Mouse (Mus musculus) heart, embryonic 11.5 days (tissue): ENCODE data around the gene Pip4k2a. TPM values are rescaled to one million over a fixed set of nuclear protein-coding genes. Genes with fewer than 3 reads are reported as not detected.

Experiments
- ATAC-seq: fragments of 200-750 bp; cut with Nextera tagmentation; replicated peaks from 2 replicates; pipeline ENCODE4 v1.8.0; 2017; ENCODE audit warnings: moderate library complexity; ENCODE audit not compliant: insufficient number of reproducible peaks, low FRiP score, low TSS enrichment
- H3K27ac ChIP-seq: fragments of 300-500 bp; sonication (generic); 2 replicates; pipeline ENCODE4 v1.5.1; 2014; ENCODE audit warnings: mild to moderate bottlenecking, low read depth, low read length
- H3K27me3 ChIP-seq: fragments of 300-500 bp; sonication (generic); 2 replicates; pipeline ENCODE4 v1.6.1; 2014; ENCODE audit warnings: mild to moderate bottlenecking, low read length, mixed read lengths; ENCODE audit not compliant: control insufficient read depth, insufficient read depth
- H3K36me3 ChIP-seq: fragments of 300-500 bp; sonication (generic); 2 replicates; pipeline ENCODE4 v1.6.1; 2014; ENCODE audit warnings: mild to moderate bottlenecking, low read length, moderate library complexity, mixed read lengths; ENCODE audit not compliant: control insufficient read depth, insufficient read depth
- H3K4me1 ChIP-seq: fragments of 300-500 bp; sonication (generic); 2 replicates; pipeline ENCODE4 v1.6.1; 2014; ENCODE audit warnings: low read length; ENCODE audit not compliant: control insufficient read depth, insufficient read depth
- H3K4me2 ChIP-seq: fragments of 300-500 bp; sonication (generic); 2 replicates; pipeline ENCODE4 v1.6.1; 2014; ENCODE audit warnings: mild to moderate bottlenecking, moderate library complexity
- H3K4me3 ChIP-seq: fragments of 300-500 bp; sonication (generic); 2 replicates; pipeline ENCODE4 v1.5.1; 2014; ENCODE audit warnings: low read depth, low read length
- H3K9ac ChIP-seq: fragments of 300-500 bp; sonication (generic); 2 replicates; pipeline ENCODE4 v1.6.1; 2014; ENCODE audit warnings: mild to moderate bottlenecking, low read depth, low read length, moderate library complexity
- H3K9me3 ChIP-seq: fragments of 300-500 bp; sonication (generic); replicated peaks from 2 replicates; pipeline ENCODE4 v1.6.1; 2016; ENCODE audit warnings: low read length; ENCODE audit not compliant: control insufficient read depth
- WGBS: fragments of 180-500 bp; shearing (Covaris S2); extraction: QIAGEN DNeasy Blood & Tissue Kit; methylation state at CpG from one replicate; pipeline ENCODE4 v1.1.7; 2014; ENCODE audit not compliant: insufficient replicate concordance; 5-methylcytosine and 5-hydroxymethylcytosine counted together
- polyA plus RNA-seq: library from polyadenylated mRNA; unstranded; fragments of >200 nt; fragmentation: Nextera tagmentation; extraction: Ambion mirVana; gene quantifications from 2 replicates; pipeline ENCODE4 v1.2.1, GENCODE M21; 2014

The Pip4k2a gene
- polyA plus RNA-seq, 1 experiment from 2014 or later: 7.7 TPM

DNA sequence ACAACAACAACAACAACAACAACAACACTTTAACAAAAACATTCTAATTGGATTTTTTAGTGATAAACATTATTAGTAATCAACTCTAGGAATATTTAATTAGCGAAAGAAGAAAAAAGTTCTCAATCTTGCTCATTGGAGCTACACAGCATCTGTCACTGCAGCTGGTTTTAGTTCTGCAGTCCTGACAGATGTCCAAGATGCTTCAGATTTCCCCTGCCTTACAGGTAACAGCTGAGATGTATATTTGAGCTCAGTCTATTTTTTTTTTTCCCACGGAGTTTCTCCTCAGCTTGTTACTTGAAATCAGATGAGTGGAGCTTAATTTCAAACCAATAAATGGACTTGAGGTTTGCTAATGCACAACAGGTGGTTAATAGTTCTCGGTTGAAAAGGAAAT, 124.5 kb downstream of the Pip4k2a start:
- ATAC-seq: no peak
- no peak overlapping the region for H3K4me3 ChIP-seq
- H3K36me3 ChIP-seq: no peaks in the 10 kb centered on the region
- WGBS: 78% methylated on average over 3 of the region's 3 CpGs
- H3K9ac ChIP-seq: no peak overlapping the region
- H3K4me1 ChIP-seq: no peaks in the 10 kb centered on the region
- H3K27me3 ChIP-seq: no peaks in the 10 kb centered on the region
- no peak overlapping the region for H3K27ac ChIP-seq
- H3K4me2 ChIP-seq: no peak overlapping the region
- no peaks in the 10 kb centered on the region for H3K9me3 ChIP-seq

DNA sequence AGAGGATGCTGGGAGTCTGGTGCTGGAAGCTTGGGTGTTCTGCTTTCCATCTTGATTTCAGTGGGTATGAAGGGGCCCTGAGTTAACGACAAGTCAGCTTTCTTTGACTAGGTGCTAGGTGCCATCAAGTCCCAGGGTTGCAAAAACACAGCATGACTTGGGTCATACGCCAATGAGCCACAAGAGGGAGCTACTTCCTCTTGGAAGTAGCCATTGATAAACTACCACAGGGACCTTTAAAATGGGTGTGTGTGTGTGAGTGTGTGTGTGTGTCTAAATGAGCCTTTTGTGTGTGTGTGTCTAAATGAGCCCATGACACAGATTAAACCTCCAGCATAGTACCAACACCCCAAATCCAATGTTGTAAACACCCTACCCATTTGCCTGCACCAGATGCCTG, 125.1 kb downstream of the Pip4k2a start:
- Histone ChIP-seq H3K4me1 (no peaks in the 10 kb centered on the region), H3K36me3 (no peaks in the 10 kb centered on the region), H3K9ac (no peak overlapping the region), H3K9me3 (no peaks in the 10 kb centered on the region), H3K27me3 (no peaks in the 10 kb centered on the region), H3K27ac (no peak overlapping the region), H3K4me3 (no peak overlapping the region), H3K4me2 (no peak overlapping the region)
- WGBS: 9% methylated on average over 2 of the region's 2 CpGs
- ATAC-seq: no peak

DNA sequence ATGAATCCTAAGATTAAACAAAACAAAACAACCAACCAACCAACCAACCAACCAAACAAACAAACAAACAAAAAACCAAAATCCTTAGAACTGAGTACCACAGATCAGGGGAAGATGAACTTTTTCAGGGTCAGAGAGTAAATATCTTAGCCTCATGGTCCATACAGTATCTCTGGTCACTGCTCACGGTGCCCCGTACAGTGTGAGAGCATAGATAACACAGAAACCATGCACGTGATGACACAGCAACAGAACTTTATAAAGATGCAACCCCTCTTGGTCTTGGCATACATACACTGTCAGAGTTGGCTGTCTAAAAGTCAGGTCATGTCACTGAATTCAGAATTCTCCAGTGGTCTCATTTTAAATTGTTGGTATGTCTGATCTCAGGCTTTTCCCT, 126.8 kb downstream of the Pip4k2a start:
- Histone ChIP-seq H3K9ac (no peak overlapping the region), H3K27me3 (no peaks in the 10 kb centered on the region), H3K4me3 (no peak overlapping the region), H3K4me1 (no peaks in the 10 kb centered on the region), H3K4me2 (no peak overlapping the region), H3K36me3 (no peaks in the 10 kb centered on the region), H3K9me3 (no peaks in the 10 kb centered on the region), H3K27ac (no peak overlapping the region)
- ATAC-seq: no peak; the same call in 1 of the 2 replicates
- WGBS: 70% methylated on average over 3 of the region's 3 CpGs

DNA sequence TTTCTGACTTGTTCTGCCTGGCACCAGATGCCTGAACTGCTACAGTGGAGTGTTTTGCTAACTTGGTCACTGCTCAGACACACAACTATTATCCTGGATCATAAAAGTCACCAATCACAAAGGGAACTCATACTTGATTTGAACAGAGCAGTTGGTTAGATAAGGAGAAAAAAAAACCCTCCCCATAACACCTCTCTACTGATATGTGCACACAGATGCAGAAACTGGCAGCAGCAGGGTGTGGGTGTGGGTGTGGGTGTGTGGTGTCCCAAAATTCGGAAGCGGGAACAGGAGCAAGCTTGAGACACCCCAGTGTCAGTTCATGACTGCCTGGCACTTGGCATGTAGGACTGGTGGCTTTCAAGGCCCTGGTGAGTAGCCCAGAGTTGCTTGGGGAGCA, 130.9 kb downstream of the Pip4k2a start:
- H3K27ac ChIP-seq: no peak overlapping the region
- no peak overlapping the region for H3K9ac ChIP-seq
- no peaks in the 10 kb centered on the region for H3K27me3 ChIP-seq
- H3K4me3 ChIP-seq: no peak overlapping the region
- ATAC-seq: no peak
- no peaks in the 10 kb centered on the region for H3K4me1 ChIP-seq
- WGBS: 86% methylated on average over 2 of the region's 2 CpGs
- H3K4me2 ChIP-seq: no peak overlapping the region
- H3K36me3 ChIP-seq: no peaks in the 10 kb centered on the region
- no peaks in the 10 kb centered on the region for H3K9me3 ChIP-seq

DNA sequence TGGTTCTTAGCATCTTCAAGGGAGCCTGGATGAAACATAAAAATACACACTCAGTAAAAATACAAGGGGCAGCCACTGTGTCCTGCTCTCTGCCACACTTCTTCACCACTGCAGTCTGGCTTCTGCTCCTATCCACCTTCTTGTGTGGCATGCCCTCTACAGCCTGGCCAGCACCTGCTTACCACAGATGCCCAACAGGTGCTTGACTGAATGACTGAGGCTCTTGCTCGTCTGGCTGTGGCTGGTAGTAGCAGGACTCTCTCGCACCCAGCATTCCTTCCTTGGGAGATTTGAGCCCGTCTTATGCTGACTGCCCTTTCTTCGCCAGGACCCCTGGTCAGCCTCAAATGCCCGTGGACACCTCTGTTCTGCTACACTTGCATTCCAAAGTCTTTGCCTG, 133.2 kb downstream of the Pip4k2a start:
- Histone ChIP-seq H3K27ac (no peak overlapping the region), H3K9me3 (no peaks in the 10 kb centered on the region), H3K9ac (no peak overlapping the region), H3K4me1 (0 out of 2 replicates have a peak, but pooled peaks cover 4% of the 10 kb centered on the region), H3K4me3 (no peak overlapping the region), H3K4me2 (no peak overlapping the region), H3K27me3 (no peaks in the 10 kb centered on the region), H3K36me3 (no peaks in the 10 kb centered on the region)
- 84% methylated on average over 5 of the region's 5 CpGs for WGBS
- ATAC-seq: no peak

DNA sequence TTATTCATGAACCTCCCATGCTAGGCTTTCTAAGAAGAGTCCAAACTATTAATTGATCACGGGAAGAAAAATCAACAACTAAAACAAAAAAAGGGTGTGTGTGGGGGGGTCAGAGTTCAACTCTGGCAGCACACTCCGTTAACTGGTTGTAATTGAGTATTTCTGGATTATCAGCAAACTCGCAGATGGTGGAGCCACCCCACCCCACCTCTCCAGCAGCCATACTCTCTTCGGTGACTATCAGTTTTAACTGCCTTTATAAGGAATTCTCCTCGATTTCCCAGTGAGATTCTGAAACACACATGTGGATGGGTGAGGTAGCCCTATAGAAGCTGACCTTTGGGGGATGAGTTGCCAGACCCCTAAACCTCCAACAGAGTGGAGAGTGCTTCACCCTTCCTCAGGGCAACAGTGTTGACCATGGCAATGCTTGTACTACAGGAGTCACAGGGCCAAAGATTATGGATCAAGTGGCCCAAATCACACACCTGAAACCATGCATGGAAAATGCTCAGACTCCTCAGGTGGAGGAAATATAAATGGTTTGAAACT, 136.2 kb downstream of the Pip4k2a start:
- Histone ChIP-seq H3K36me3 (no peaks in the 10 kb centered on the region), H3K9ac (no peak overlapping the region), H3K4me3 (no peak overlapping the region), H3K27me3 (no peaks in the 10 kb centered on the region), H3K27ac (no peak overlapping the region), H3K4me1 (0 out of 2 replicates have a peak, but pooled peaks cover 4% of the 10 kb centered on the region), H3K9me3 (no peaks in the 10 kb centered on the region), H3K4me2 (no peak overlapping the region)
- 75% methylated on average over 5 of the region's 5 CpGs for WGBS
- ATAC-seq: no peak

DNA sequence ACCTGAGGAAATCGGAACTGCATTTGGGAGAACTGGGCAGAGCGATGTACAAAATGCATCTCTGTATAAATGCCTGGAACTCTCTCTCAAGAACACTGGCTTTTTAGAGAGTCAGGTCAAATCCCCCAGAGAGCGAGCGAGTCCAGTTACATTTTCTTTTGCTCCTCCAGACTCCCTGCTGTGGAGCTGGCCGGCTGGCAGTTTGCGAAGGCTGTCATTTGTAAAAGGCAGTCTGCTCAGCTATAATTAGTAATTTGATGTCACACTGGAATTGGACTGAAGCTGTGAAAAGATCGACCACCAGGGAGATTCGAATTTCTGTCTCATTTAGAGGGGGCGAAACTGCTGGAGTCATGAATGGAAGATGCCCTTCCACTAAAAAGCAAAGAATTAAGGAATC, 137.2 kb downstream of the Pip4k2a start:
- no peak for ATAC-seq
- no peak overlapping the region for H3K9ac ChIP-seq
- no peak overlapping the region for H3K4me3 ChIP-seq
- H3K4me1 ChIP-seq: 0 out of 2 replicates have a peak, but pooled peaks cover 4% of the 10 kb centered on the region
- no peaks in the 10 kb centered on the region for H3K9me3 ChIP-seq
- H3K4me2 ChIP-seq: peak overlapping the region; percentile 38
- H3K27me3 ChIP-seq: no peaks in the 10 kb centered on the region
- no peak overlapping the region for H3K27ac ChIP-seq
- 48% methylated on average over 9 of the region's 9 CpGs for WGBS
- H3K36me3 ChIP-seq: no peaks in the 10 kb centered on the region

DNA sequence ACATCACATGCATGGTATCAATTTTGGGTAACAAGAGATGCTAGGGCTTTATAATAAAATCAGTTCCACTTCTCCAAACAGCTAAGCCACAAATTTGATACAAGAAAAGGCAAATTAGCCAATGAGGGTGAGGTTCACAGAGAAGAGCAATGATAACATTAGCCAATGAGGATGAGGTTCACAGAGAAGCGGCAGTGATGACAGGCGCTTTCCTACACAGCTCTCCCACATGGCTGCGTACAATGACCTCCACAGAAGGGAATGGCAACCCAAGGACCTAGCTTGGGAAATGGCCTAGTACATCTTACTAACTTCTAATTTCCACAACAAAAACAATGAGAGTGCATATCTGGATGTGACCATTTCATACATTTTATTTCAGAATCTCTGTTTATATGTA, 140.0 kb downstream of the Pip4k2a start:
- Histone ChIP-seq H3K27ac (no peak overlapping the region), H3K27me3 (no peaks in the 10 kb centered on the region), H3K4me3 (no peak overlapping the region), H3K4me2 (no peak overlapping the region), H3K9ac (no peak overlapping the region), H3K4me1 (0 out of 2 replicates have a peak, but pooled peaks cover 4% of the 10 kb centered on the region), H3K36me3 (no peaks in the 10 kb centered on the region), H3K9me3 (no peaks in the 10 kb centered on the region)
- ATAC-seq: no peak
- WGBS: 75% methylated on average over 3 of the region's 3 CpGs

DNA sequence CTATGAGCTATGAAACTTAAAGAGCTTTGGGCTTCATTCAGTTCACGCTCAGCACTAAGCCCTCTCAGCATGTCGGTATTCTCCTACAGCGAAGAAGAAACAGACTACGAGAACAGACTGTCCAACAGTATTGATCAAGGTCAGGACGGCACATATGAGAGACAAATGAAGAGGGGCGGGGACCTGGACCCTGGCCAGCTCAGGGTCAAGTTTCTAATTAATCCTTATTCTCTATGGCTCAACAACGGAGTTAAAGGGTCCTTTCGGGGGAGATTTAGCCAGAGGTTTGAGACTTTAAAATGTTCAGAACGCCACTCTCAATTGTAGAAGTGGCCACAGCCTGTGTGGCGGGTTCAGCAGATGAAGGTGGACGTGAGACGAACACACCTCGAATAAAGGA, 141.5 kb downstream of the Pip4k2a start:
- Histone ChIP-seq H3K4me1 (0 out of 2 replicates have a peak, but pooled peaks cover 4% of the 10 kb centered on the region), H3K36me3 (no peaks in the 10 kb centered on the region), H3K9ac (no peak overlapping the region), H3K27ac (no peak overlapping the region), H3K4me2 (no peak overlapping the region), H3K9me3 (no peaks in the 10 kb centered on the region), H3K4me3 (no peak overlapping the region), H3K27me3 (no peaks in the 10 kb centered on the region)
- 87% methylated on average over 13 of the region's 13 CpGs for WGBS
- no peak for ATAC-seq
